Mouse (Mus musculus) midbrain, postnatal 0 days (tissue): ENCODE measurements around the gene Olfr433. TPM values are rescaled to one million over a fixed set of nuclear protein-coding genes. Genes with fewer than 3 reads are reported as not detected.
"Not testable (repeated sequence)": the region's sequence is repeated elsewhere in the genome, so short reads cannot be mapped to it uniquely, and the experiment has no call there.

Experiments
- ATAC-seq: fragments of 200-750 bp; cut with Nextera tagmentation; 2 replicates; pipeline ENCODE4 v1.8.0; 2017; ENCODE audit warnings: moderate number of reproducible peaks, mild to moderate bottlenecking, moderate TSS enrichment, moderate library complexity; ENCODE audit not compliant: low FRiP score
- DNase-seq: peaks from one replicate; pipeline ENCODE4 v3.0.0-alpha.2; 2015; ENCODE audit warnings: low spot score
- H3K27ac ChIP-seq: fragments of 300-500 bp; sonication (generic); 2 replicates; pipeline ENCODE4 v1.5.1; 2014; ENCODE audit warnings: low read depth, mild to moderate bottlenecking, low read length, mixed read lengths
- H3K27me3 ChIP-seq: fragments of 300-500 bp; sonication (generic); 2 replicates; pipeline ENCODE4 v1.6.1; 2014; ENCODE audit warnings: low read length, control low read depth, mixed read lengths; ENCODE audit not compliant: insufficient read depth
- H3K36me3 ChIP-seq: fragments of 300-500 bp; sonication (generic); 2 replicates; pipeline ENCODE4 v1.6.1; 2014; ENCODE audit warnings: low read length, control low read depth, mixed read lengths; ENCODE audit not compliant: insufficient read depth
- H3K4me1 ChIP-seq: fragments of 300-500 bp; sonication (generic); 2 replicates; pipeline ENCODE4 v1.6.1; 2014; ENCODE audit warnings: mild to moderate bottlenecking, control low read depth, antibody characterized with exemption, low read length, mixed read lengths; ENCODE audit not compliant: insufficient read depth
- H3K4me2 ChIP-seq: fragments of 300-500 bp; sonication (generic); 2 replicates; pipeline ENCODE4 v1.6.1; 2014; ENCODE audit warnings: low read depth, mild to moderate bottlenecking, low read length, mixed read lengths; ENCODE audit not compliant: poor library complexity, severe bottlenecking
- H3K4me3 ChIP-seq: fragments of 300-500 bp; sonication (generic); 2 replicates; pipeline ENCODE4 v1.5.1; 2014; ENCODE audit warnings: low read depth, mild to moderate bottlenecking, low read length, moderate library complexity
- H3K9ac ChIP-seq: fragments of 300-500 bp; sonication (generic); replicated peaks from 2 replicates; pipeline ENCODE4 v1.6.1; 2014; ENCODE audit warnings: mild to moderate bottlenecking, low read length, moderate library complexity, mixed read lengths; ENCODE audit not compliant: poor library complexity, severe bottlenecking
- H3K9me3 ChIP-seq: fragments of 300-500 bp; sonication (generic); 2 replicates; pipeline ENCODE4 v1.6.1; 2016; ENCODE audit warnings: low read length, control low read depth
- CTCF ChIP-seq: IDR thresholded peaks from 2 replicates; pipeline ENCODE4 v1.5.1; 2016; ENCODE audit warnings: antibody characterized with exemption, mild to moderate bottlenecking
- WGBS: fragments of 180-500 bp; shearing (Covaris S2); extraction: QIAGEN DNeasy Blood & Tissue Kit; methylation state at CpG from one replicate; pipeline ENCODE4 v1.1.7; 2014; 5-methylcytosine and 5-hydroxymethylcytosine counted together
- polyA plus RNA-seq: library from polyadenylated mRNA; unstranded; fragments of >200 nt; fragmentation: Nextera tagmentation; extraction: Ambion mirVana; gene quantifications from 2 replicates; pipeline ENCODE4 v1.2.1, GENCODE M21; 2015
- total RNA-seq: library from RNA; depleted of rRNA; stranded (reverse); fragments of >200 nt; gene quantifications from 2 replicates; pipeline ENCODE4 v1.2.3, GENCODE M21; 2014

Gene Olfr433
- total and polyA plus RNA-seq, 2 experiments from 2014 or later, result not detected

- Histone ChIP-seq H3K27ac (no peak overlapping the region), H3K9ac (no peak overlapping the region), H3K9me3 (no peaks in the 10 kb centered on the region), H3K4me1 (no peaks in the 10 kb centered on the region), H3K27me3 (no peaks in the 10 kb centered on the region), H3K36me3 (no peaks in the 10 kb centered on the region), H3K4me2 (no peak overlapping the region), H3K4me3 (no peak overlapping the region)
- DNase-seq, result no peak
- no peak for ATAC-seq
- no peak for TF ChIP-seq CTCF
- WGBS, result 89% methylated on average over 3 of the region's 3 CpGs
These were observed 2.0 kb upstream of the Olfr433 start for GRCm38 (mm10) chr1:174038480-174038879.

GRCm38 (mm10) chr1:174042091-174042884, 1.8 kb downstream of the Olfr433 start:
- 90% methylated on average over 12 of the region's 12 CpGs for WGBS
- not testable (repeated sequence) for H3K27ac ChIP-seq, H3K27me3 ChIP-seq

GRCm38 (mm10) chr1:174044431-174044830, 3.9 kb downstream of the Olfr433 start:
- no peak overlapping the region for H3K27ac ChIP-seq
- no peak for TF ChIP-seq CTCF
- no peaks in the 10 kb centered on the region for H3K27me3 ChIP-seq
- H3K4me1 ChIP-seq, result no peaks in the 10 kb centered on the region
- no peak overlapping the region for H3K4me2 ChIP-seq
- no peak overlapping the region for H3K4me3 ChIP-seq
- no peaks in the 10 kb centered on the region for H3K9me3 ChIP-seq
- 83% methylated on average over 2 of the region's 2 CpGs for WGBS
- DNase-seq (no peak), ATAC-seq (no peak)
- H3K36me3 ChIP-seq, result no peaks in the 10 kb centered on the region
- H3K9ac ChIP-seq, result no peak overlapping the region

More at GRCm38 (mm10) chr1:174042091-174042884, 1.8 kb downstream of the Olfr433 start:
- not testable (repeated sequence) for H3K4me3 ChIP-seq, H3K36me3 ChIP-seq, H3K9me3 ChIP-seq, DNase-seq, ATAC-seq, H3K4me1 ChIP-seq, H3K4me2 ChIP-seq, H3K9ac ChIP-seq

- H3K36me3 ChIP-seq, H3K27ac ChIP-seq, H3K4me1 ChIP-seq, H3K4me2 ChIP-seq, H3K9me3 ChIP-seq, H3K27me3 ChIP-seq, H3K9ac ChIP-seq, ATAC-seq, H3K4me3 ChIP-seq, DNase-seq: not testable (repeated sequence)
- 88% methylated on average over 6 of the region's 6 CpGs for WGBS
These were observed 7.7 kb downstream of the Olfr433 start for GRCm38 (mm10) chr1:174048227-174048626.

GRCm38 (mm10) chr1:174048893-174049292, 8.4 kb downstream of the Olfr433 start, which contains the start of gene Olfr432:
Olfr432 (plus strand) TSS chr1:174049205.
- Histone ChIP-seq H3K27ac (no peak within 1 kb of the TSS), H3K4me3 (no peak within 1 kb of the TSS), H3K9ac (no peak within 1 kb of the TSS), H3K4me1 (no peaks in the 10 kb centered on the region), H3K4me2 (no peak within 1 kb of the TSS), H3K36me3 (no peaks in the 10 kb centered on the region), H3K9me3 (no peaks in the 10 kb centered on the region), H3K27me3 (no peaks in the 10 kb centered on the region)
- DNase-seq, result no peak
- WGBS, result 70% methylated on average over 2 of the region's 2 CpGs
- ATAC-seq, result no peak
- no peak for TF ChIP-seq CTCF

GRCm38 (mm10) chr1:174049357-174049756, 8.9 kb downstream of the Olfr433 start:
- H3K27me3 ChIP-seq, H3K9ac ChIP-seq, DNase-seq, ATAC-seq, H3K4me3 ChIP-seq, H3K4me2 ChIP-seq, H3K4me1 ChIP-seq, H3K9me3 ChIP-seq, H3K36me3 ChIP-seq, H3K27ac ChIP-seq: not testable (repeated sequence)
- WGBS, result 87% methylated on average over 4 of the region's 4 CpGs
